Mouse (Mus musculus): ENCODE data around the gene Marcksl1. TPM values are rescaled to one million over a fixed set of nuclear protein-coding genes. Genes with fewer than 3 reads are reported as not detected.
"Not testable (repeated sequence)": the region's sequence is repeated elsewhere in the genome, so short reads cannot be mapped to it uniquely, and the experiment has no call there.

Gene Marcksl1
- polyA plus RNA-seq, 1 experiment from 2014 or later: 544 TPM

GRCm38 (mm10) chr4:129525889-129526288 is 12.5 kb downstream of the Marcksl1 start:
- no peaks in the 10 kb centered on the region for H3K27me3 ChIP-seq (ENCODE audit: control insufficient read depth, insufficient read depth, low read depth, low read length)
- H3K36me3 ChIP-seq (ENCODE audit: control insufficient read depth, insufficient read depth, low read length): peaks cover 61% of the 10 kb centered on the region
- H3K9me3 ChIP-seq (ENCODE audit: control insufficient read depth, low read length): no peaks in the 10 kb centered on the region
- no peak overlapping the region for H3K4me3 ChIP-seq (ENCODE audit: low read length)
- H3K27ac ChIP-seq (ENCODE audit: low read length): no peak overlapping the region
- no peaks in the 10 kb centered on the region for H3K4me1 ChIP-seq (replicated peaks; ENCODE audit: control insufficient read depth, insufficient read depth, low read length)
- H3K4me2 ChIP-seq (ENCODE audit: low read depth, low read length): no peak overlapping the region
- H3K9ac ChIP-seq (ENCODE audit: low read length): no peak overlapping the region
- 81% methylated on average over 3 of the region's 3 CpGs for WGBS
- ATAC-seq (ENCODE audit: low read depth): no peak

GRCm38 (mm10) chr4:129528901-129529300 is 15.5 kb downstream of the Marcksl1 start:
- not testable (repeated sequence) for H3K4me1 ChIP-seq (replicated peaks; ENCODE audit: control insufficient read depth, insufficient read depth, low read length); ATAC-seq (ENCODE audit: low read depth); H3K4me3 ChIP-seq (ENCODE audit: low read length); H3K27ac ChIP-seq (ENCODE audit: low read length); H3K9ac ChIP-seq (ENCODE audit: low read length); H3K9me3 ChIP-seq (ENCODE audit: control insufficient read depth, low read length); H3K4me2 ChIP-seq (ENCODE audit: low read depth, low read length); H3K27me3 ChIP-seq (ENCODE audit: control insufficient read depth, insufficient read depth, low read depth, low read length)
- H3K36me3 ChIP-seq (ENCODE audit: control insufficient read depth, insufficient read depth, low read length): peaks cover 48% of the 10 kb centered on the region
- WGBS: 91% methylated on average over 5 of the region's 6 CpGs

GRCm38 (mm10) chr4:129540012-129540411 is 26.6 kb downstream of the Marcksl1 start:
- Histone ChIP-seq H3K4me1 (replicated peaks; ENCODE audit: control insufficient read depth, insufficient read depth, low read length) (peaks cover 18% of the 10 kb centered on the region), H3K9ac (ENCODE audit: low read length) (no peak overlapping the region), H3K4me3 (ENCODE audit: low read length) (no peak overlapping the region), H3K36me3 (ENCODE audit: control insufficient read depth, insufficient read depth, low read length) (peaks cover 6% of the 10 kb centered on the region; the same call in 1 of the 2 replicates), H3K4me2 (ENCODE audit: low read depth, low read length) (no peak overlapping the region), H3K27ac (ENCODE audit: low read length) (no peak overlapping the region), H3K27me3 (ENCODE audit: control insufficient read depth, insufficient read depth, low read depth, low read length) (no peaks in the 10 kb centered on the region), H3K9me3 (ENCODE audit: control insufficient read depth, low read length) (no peaks in the 10 kb centered on the region)
- ATAC-seq (ENCODE audit: low read depth): no peak
- 80% methylated on average over 6 of the region's 6 CpGs for WGBS

DNA sequence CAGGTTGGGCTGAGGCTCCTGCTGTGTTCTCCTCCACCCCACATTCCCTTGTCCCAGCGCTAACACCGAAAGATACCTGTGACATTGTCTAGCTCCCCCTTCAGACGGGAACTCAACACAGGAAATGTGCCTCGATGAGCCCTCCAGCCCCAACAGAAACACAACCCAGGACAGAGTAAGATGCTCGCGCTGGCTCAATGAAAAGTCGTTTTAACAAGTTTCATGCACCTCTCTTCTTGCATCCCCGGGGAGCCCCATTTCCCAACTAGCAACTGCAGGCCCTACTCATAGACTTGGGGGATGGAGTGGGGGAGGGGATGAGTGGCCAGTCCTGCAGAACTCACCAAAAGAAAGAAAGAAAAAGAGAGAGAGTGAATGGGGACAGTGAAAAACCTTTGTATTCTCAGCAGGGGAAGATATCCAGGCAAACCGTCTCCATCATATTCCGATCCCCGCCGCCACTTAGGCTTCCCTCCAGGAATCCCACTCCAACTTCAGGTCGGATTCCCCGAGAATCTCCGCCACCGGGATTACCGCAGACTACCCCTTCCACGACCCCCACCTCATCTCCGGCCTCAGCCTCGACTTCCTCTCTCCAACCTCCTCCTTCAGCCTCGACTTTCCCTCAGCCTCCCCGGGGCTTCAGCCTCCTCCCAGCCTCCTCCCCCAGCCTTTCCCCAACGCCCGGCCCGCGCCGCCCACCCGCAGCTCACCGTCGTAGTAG is 28.6 kb downstream of the Marcksl1 start:
- Histone ChIP-seq H3K9me3 (ENCODE audit: control insufficient read depth, low read length) (no peaks in the 10 kb centered on the region), H3K27ac (ENCODE audit: low read length) (peak overlapping the region; percentile 77), H3K4me3 (ENCODE audit: low read length) (peak overlapping the region; percentile 94), H3K27me3 (ENCODE audit: control insufficient read depth, insufficient read depth, low read depth, low read length) (no peaks in the 10 kb centered on the region), H3K9ac (ENCODE audit: low read length) (peak overlapping the region; percentile 93), H3K4me1 (replicated peaks; ENCODE audit: control insufficient read depth, insufficient read depth, low read length) (peaks cover 18% of the 10 kb centered on the region), H3K4me2 (ENCODE audit: low read depth, low read length) (peak overlapping the region; percentile 88), H3K36me3 (ENCODE audit: control insufficient read depth, insufficient read depth, low read length) (peaks cover 6% of the 10 kb centered on the region; the same call in 1 of the 2 replicates)
- 0 out of 2 replicates have a peak, but pooled peaks have one; percentile 0 for ATAC-seq (ENCODE audit: low read depth)
- under 1% methylated on average over 30 of the region's 30 CpGs for WGBS

GRCm38 (mm10) chr4:129542592-129543141 is 29.3 kb downstream of the Marcksl1 start, which contains the start of gene Hdac1:
Hdac1 (minus strand) TSS chr4:129542713.
- peak within 1 kb of the TSS; percentile 77 for H3K27ac ChIP-seq (ENCODE audit: low read length)
- no peaks in the 10 kb centered on the region for H3K9me3 ChIP-seq (ENCODE audit: control insufficient read depth, low read length)
- H3K4me1 ChIP-seq (replicated peaks; ENCODE audit: control insufficient read depth, insufficient read depth, low read length): peaks cover 18% of the 10 kb centered on the region
- H3K4me3 ChIP-seq (ENCODE audit: low read length): peak within 1 kb of the TSS; percentile 94
- H3K27me3 ChIP-seq (ENCODE audit: control insufficient read depth, insufficient read depth, low read depth, low read length): no peaks in the 10 kb centered on the region
- peak within 1 kb of the TSS; percentile 88 for H3K4me2 ChIP-seq (ENCODE audit: low read depth, low read length)
- peaks cover 6% of the 10 kb centered on the region; the same call in 1 of the 2 replicates for H3K36me3 ChIP-seq (ENCODE audit: control insufficient read depth, insufficient read depth, low read length)
- H3K9ac ChIP-seq (ENCODE audit: low read length): peak within 1 kb of the TSS; percentile 93
- peak; percentile 100 for ATAC-seq (ENCODE audit: low read depth)
- WGBS: under 1% methylated on average over 46 of the region's 46 CpGs

- Histone ChIP-seq H3K4me1 (replicated peaks; ENCODE audit: control insufficient read depth, insufficient read depth, low read length) (peaks cover 18% of the 10 kb centered on the region), H3K36me3 (ENCODE audit: control insufficient read depth, insufficient read depth, low read length) (peaks cover 6% of the 10 kb centered on the region; the same call in 1 of the 2 replicates), H3K27me3 (ENCODE audit: control insufficient read depth, insufficient read depth, low read depth, low read length) (no peaks in the 10 kb centered on the region), H3K4me3 (ENCODE audit: low read length) (no peak overlapping the region), H3K9ac (ENCODE audit: low read length) (no peak overlapping the region), H3K27ac (ENCODE audit: low read length) (no peak overlapping the region), H3K4me2 (ENCODE audit: low read depth, low read length) (no peak overlapping the region), H3K9me3 (ENCODE audit: control insufficient read depth, low read length) (no peaks in the 10 kb centered on the region)
- 83% methylated on average over 4 of the region's 4 CpGs for WGBS
- ATAC-seq (ENCODE audit: low read depth): no peak
Observed at GRCm38 (mm10) chr4:129544106-129544505, 30.7 kb downstream of the Marcksl1 start.

DNA sequence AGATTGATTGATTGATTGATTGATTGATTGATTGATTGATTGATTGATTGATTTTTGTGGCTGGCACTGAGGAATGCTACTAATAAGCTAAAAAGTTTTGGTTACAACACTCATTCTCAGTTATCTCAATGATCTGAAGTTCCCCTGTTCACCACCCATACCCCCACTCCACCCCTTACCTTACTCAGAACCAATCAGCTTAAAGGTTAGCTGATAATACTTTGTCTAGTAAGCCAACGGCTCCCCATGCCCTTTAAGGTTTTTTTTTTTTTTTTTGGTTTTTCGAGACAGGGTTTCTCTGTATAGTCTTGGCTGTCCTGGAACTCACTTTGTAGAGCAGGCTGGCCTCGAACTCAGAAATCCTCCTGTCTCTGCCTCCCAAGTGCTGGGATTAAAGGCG is 34.2 kb downstream of the Marcksl1 start:
- H3K9me3 ChIP-seq (ENCODE audit: control insufficient read depth, low read length); H3K27me3 ChIP-seq (ENCODE audit: control insufficient read depth, insufficient read depth, low read depth, low read length); H3K27ac ChIP-seq (ENCODE audit: low read length); H3K36me3 ChIP-seq (ENCODE audit: control insufficient read depth, insufficient read depth, low read length); H3K9ac ChIP-seq (ENCODE audit: low read length); H3K4me2 ChIP-seq (ENCODE audit: low read depth, low read length); H3K4me3 ChIP-seq (ENCODE audit: low read length); ATAC-seq (ENCODE audit: low read depth); H3K4me1 ChIP-seq (replicated peaks; ENCODE audit: control insufficient read depth, insufficient read depth, low read length): not testable (repeated sequence)
- WGBS: 86% methylated on average over 4 of the region's 4 CpGs

GRCm38 (mm10) chr4:129549306-129549705 is 35.9 kb downstream of the Marcksl1 start:
- Histone ChIP-seq H3K4me3 (ENCODE audit: low read length) (no peak overlapping the region), H3K36me3 (ENCODE audit: control insufficient read depth, insufficient read depth, low read length) (no peaks in the 10 kb centered on the region), H3K9ac (ENCODE audit: low read length) (no peak overlapping the region), H3K4me2 (ENCODE audit: low read depth, low read length) (no peak overlapping the region), H3K4me1 (replicated peaks; ENCODE audit: control insufficient read depth, insufficient read depth, low read length) (no peaks in the 10 kb centered on the region), H3K27me3 (ENCODE audit: control insufficient read depth, insufficient read depth, low read depth, low read length) (no peaks in the 10 kb centered on the region), H3K9me3 (ENCODE audit: control insufficient read depth, low read length) (no peaks in the 10 kb centered on the region), H3K27ac (ENCODE audit: low read length) (no peak overlapping the region)
- 85% methylated on average over 2 of the region's 2 CpGs for WGBS
- no peak for ATAC-seq (ENCODE audit: low read depth)

DNA sequence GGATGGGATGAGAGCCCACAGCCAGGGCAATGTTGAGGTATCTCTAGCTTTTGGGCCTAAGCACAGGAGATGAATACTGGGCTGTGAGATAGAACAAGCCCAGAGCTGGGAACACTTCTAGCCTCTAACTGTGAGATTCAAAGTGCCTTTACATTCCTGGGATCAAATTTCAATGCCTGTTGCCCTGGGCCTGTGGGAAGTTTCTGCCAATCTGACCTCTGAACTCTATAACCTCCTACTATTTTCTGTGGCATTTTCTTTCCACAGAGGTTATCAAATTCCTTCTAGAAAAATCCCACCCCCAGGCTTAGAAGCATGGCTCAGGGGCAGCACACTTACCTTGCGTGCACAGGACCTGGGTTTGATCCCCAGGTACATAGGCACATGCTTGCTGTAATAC is 36.9 kb downstream of the Marcksl1 start:
- H3K27me3 ChIP-seq (ENCODE audit: control insufficient read depth, insufficient read depth, low read depth, low read length): 0 out of 2 replicates have a peak, but pooled peaks cover under 1% of the 10 kb centered on the region
- no peaks in the 10 kb centered on the region for H3K36me3 ChIP-seq (ENCODE audit: control insufficient read depth, insufficient read depth, low read length)
- H3K4me2 ChIP-seq (ENCODE audit: low read depth, low read length): no peak overlapping the region
- no peak for ATAC-seq (ENCODE audit: low read depth)
- no peak overlapping the region for H3K9ac ChIP-seq (ENCODE audit: low read length)
- 51% methylated on average over 1 of the region's 1 CpGs for WGBS
- H3K9me3 ChIP-seq (ENCODE audit: control insufficient read depth, low read length): no peaks in the 10 kb centered on the region
- H3K4me1 ChIP-seq (replicated peaks; ENCODE audit: control insufficient read depth, insufficient read depth, low read length): peaks cover under 1% of the 10 kb centered on the region; the same call in 1 of the 2 replicates
- H3K27ac ChIP-seq (ENCODE audit: low read length): no peak overlapping the region
- no peak overlapping the region for H3K4me3 ChIP-seq (ENCODE audit: low read length)
